Mouse (Mus musculus) embryonic facial prominence, embryonic 12.5 days (tissue): ENCODE measurements around the gene Gm9774. TPM values are rescaled to one million over a fixed set of nuclear protein-coding genes. Genes with fewer than 3 reads are reported as not detected.

Experiments used
- ATAC-seq: fragments of 200-750 bp; cut with Nextera tagmentation; 2 replicates; pipeline ENCODE4 v1.8.0; 2017; ENCODE audit not compliant: insufficient number of reproducible peaks, insufficient read depth, low FRiP score, low TSS enrichment
- H3K27ac ChIP-seq: fragments of 300-500 bp; sonication (generic); 2 replicates; pipeline ENCODE4 v1.5.1; 2016; ENCODE audit warnings: mild to moderate bottlenecking
- H3K27me3 ChIP-seq: fragments of 300-500 bp; sonication (generic); 2 replicates; pipeline ENCODE4 v1.6.1; 2016; ENCODE audit warnings: mild to moderate bottlenecking, moderate library complexity
- H3K36me3 ChIP-seq: fragments of 300-500 bp; sonication (generic); 2 replicates; pipeline ENCODE4 v1.6.1; 2016; ENCODE audit warnings: mild to moderate bottlenecking
- H3K4me1 ChIP-seq: fragments of 300-500 bp; sonication (generic); 2 replicates; pipeline ENCODE4 v1.6.1; 2016
- H3K4me2 ChIP-seq: fragments of 300-500 bp; sonication (generic); replicated peaks from 2 replicates; pipeline ENCODE4 v1.6.1; 2016; ENCODE audit warnings: mild to moderate bottlenecking, moderate library complexity
- H3K4me3 ChIP-seq: fragments of 300-500 bp; sonication (generic); 2 replicates; pipeline ENCODE4 v1.5.1; 2016; ENCODE audit warnings: mild to moderate bottlenecking
- H3K9ac ChIP-seq: fragments of 300-500 bp; sonication (generic); 2 replicates; pipeline ENCODE4 v1.6.1; 2016; ENCODE audit warnings: mild to moderate bottlenecking, moderate library complexity
- H3K9me3 ChIP-seq: fragments of 300-500 bp; sonication (generic); 2 replicates; pipeline ENCODE4 v1.6.1; 2016; ENCODE audit warnings: mild to moderate bottlenecking, moderate library complexity
- WGBS: fragments of 180-500 bp; shearing (Covaris S2); methylation state at CpG from one replicate; pipeline ENCODE4 v1.1.7; 2016; 5-methylcytosine and 5-hydroxymethylcytosine counted together
- polyA plus RNA-seq: library from polyadenylated mRNA; unstranded; fragments of >200 nt; fragmentation: Nextera tagmentation; extraction: Ambion mirVana; gene quantifications from 2 replicates; pipeline ENCODE4 v1.2.1, GENCODE M21; 2016

Gm9774 gene
- polyA plus RNA-seq: 5.9 and 7.5 TPM in 2 replicates

DNA sequence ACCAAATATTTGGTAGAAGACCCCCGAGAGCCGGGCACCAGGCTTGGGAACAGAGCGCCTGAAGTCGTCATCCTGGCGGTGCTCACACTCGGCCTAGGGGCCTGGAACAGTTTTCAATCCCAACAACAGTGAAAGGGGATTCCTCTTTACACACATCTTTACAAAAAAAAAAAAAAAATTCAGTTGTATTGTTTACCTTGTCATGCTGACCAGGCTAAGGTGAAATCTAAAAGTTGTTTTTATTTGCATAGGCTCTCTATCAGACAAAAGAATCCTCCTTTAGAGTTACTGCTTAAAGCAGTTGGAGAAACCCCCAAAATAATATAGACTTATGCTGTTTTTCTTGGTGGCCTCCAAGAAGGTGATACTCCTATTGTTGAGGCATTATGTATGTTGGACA lies at the start of gene Gm9774:
Gene Gm9774 (minus strand): TSS at position 101 of the 400 bp plus-strand sequence.
- no peaks in the 10 kb centered on the region for H3K27me3 ChIP-seq
- H3K36me3 ChIP-seq: no peaks in the 10 kb centered on the region
- H3K4me3 ChIP-seq: no peak within 1 kb of the TSS
- no peak within 1 kb of the TSS for H3K4me2 ChIP-seq
- no peak within 1 kb of the TSS for H3K9ac ChIP-seq
- WGBS: 93% methylated on average over 6 of the region's 6 CpGs
- H3K4me1 ChIP-seq: no peaks in the 10 kb centered on the region
- no peak within 1 kb of the TSS for H3K27ac ChIP-seq
- ATAC-seq: no peak
- no peaks in the 10 kb centered on the region for H3K9me3 ChIP-seq

GRCm38 (mm10) chr3:92470111-92470510 lies 40.9 kb upstream of the Gm9774 start:
- Histone ChIP-seq H3K27me3 (no peaks in the 10 kb centered on the region), H3K9me3 (no peaks in the 10 kb centered on the region), H3K4me2 (no peak overlapping the region), H3K4me1 (no peaks in the 10 kb centered on the region), H3K9ac (no peak overlapping the region), H3K27ac (no peak overlapping the region), H3K4me3 (no peak overlapping the region), H3K36me3 (no peaks in the 10 kb centered on the region)
- ATAC-seq: no peak
- 86% methylated on average over 2 of the region's 2 CpGs for WGBS

DNA sequence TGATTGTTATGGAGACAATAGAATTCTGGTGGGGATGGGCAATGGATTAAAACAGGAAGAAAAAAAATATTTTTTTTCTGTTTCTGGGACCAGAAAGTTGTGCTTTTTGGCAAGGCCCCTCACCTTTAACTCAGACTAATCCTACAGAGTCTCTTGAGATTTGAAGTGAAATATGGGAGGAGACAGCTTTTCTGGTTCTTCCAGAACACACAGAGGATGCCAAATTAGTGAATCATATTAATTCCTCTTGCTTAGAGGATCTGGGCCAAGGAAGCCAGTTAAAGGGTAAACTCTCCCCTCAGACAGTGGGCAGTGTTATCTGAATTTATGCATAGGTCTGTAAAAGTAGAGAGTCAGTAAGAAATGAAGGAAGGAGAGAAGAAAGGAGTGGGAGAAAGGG lies 38.2 kb upstream of the Gm9774 start:
- Histone ChIP-seq H3K4me1 (no peaks in the 10 kb centered on the region), H3K36me3 (no peaks in the 10 kb centered on the region), H3K9me3 (no peaks in the 10 kb centered on the region), H3K4me3 (no peak overlapping the region), H3K27ac (no peak overlapping the region), H3K27me3 (no peaks in the 10 kb centered on the region), H3K9ac (no peak overlapping the region), H3K4me2 (no peak overlapping the region)
- no peak for ATAC-seq

DNA sequence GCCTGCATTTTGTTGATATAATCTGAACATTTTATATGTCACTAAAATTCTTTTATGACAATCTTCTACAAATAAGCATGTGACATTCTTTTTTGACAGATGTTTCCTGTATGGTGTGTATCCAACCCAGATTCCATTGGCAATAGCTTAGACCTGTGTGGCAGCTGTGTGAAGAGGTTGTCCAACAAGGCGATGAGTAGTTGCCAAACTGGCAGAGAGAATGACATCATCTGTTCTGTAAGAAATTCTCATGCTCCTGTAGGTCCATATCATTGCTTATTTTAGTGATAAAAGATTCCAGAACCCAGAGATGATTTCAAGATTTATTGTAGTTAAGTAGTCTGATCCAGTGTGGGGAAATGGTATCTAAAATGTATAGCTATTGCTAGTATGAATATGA lies 37.4 kb upstream of the Gm9774 start:
- no peak overlapping the region for H3K4me3 ChIP-seq
- no peak for ATAC-seq
- H3K4me1 ChIP-seq: no peaks in the 10 kb centered on the region
- H3K36me3 ChIP-seq: no peaks in the 10 kb centered on the region
- 81% methylated on average over 1 of the region's 1 CpGs for WGBS
- H3K27me3 ChIP-seq: no peaks in the 10 kb centered on the region
- H3K4me2 ChIP-seq: no peak overlapping the region
- no peak overlapping the region for H3K27ac ChIP-seq
- no peaks in the 10 kb centered on the region for H3K9me3 ChIP-seq
- no peak overlapping the region for H3K9ac ChIP-seq

GRCm38 (mm10) chr3:92458620-92459019 lies 29.4 kb upstream of the Gm9774 start, which contains the start of gene Sprr3:
Gene Sprr3 (minus strand): TSS chr3:92458720.
- Histone ChIP-seq H3K4me1 (no peaks in the 10 kb centered on the region), H3K27me3 (no peaks in the 10 kb centered on the region), H3K4me2 (no peak within 1 kb of the TSS), H3K9ac (no peak within 1 kb of the TSS), H3K9me3 (no peaks in the 10 kb centered on the region), H3K36me3 (no peaks in the 10 kb centered on the region), H3K27ac (no peak within 1 kb of the TSS), H3K4me3 (no peak within 1 kb of the TSS)
- 64% methylated on average over 2 of the region's 2 CpGs for WGBS
- ATAC-seq: no peak

DNA sequence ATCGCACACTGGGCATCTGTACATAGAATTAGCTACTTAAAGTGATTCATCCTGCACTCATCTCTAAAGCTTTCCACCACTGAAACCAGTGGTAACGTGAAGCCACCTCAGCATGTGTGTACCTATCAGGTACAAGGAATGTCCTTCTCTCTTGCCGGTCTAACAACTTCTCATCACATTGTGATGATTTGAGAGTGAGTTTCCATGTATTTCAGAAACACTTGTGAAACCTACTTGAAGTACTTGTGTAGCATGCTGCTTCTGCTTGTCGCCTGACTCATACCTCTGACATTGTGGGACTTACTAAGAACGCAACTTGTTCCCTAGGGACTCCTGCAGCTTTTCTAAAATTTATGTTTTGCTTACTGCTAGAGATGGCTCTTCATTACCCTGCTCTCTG lies 25.9 kb upstream of the Gm9774 start:
- no peak overlapping the region for H3K27ac ChIP-seq
- H3K4me2 ChIP-seq: no peak overlapping the region
- H3K4me1 ChIP-seq: no peaks in the 10 kb centered on the region
- H3K4me3 ChIP-seq: no peak overlapping the region
- 83% methylated on average over 5 of the region's 5 CpGs for WGBS
- no peaks in the 10 kb centered on the region for H3K27me3 ChIP-seq
- no peaks in the 10 kb centered on the region for H3K9me3 ChIP-seq
- no peaks in the 10 kb centered on the region for H3K36me3 ChIP-seq
- H3K9ac ChIP-seq: no peak overlapping the region
- ATAC-seq: no peak

- no peak overlapping the region for H3K4me2 ChIP-seq
- H3K36me3 ChIP-seq: no peaks in the 10 kb centered on the region
- no peak for ATAC-seq
- no peak overlapping the region for H3K27ac ChIP-seq
- H3K9ac ChIP-seq: no peak overlapping the region
- H3K27me3 ChIP-seq: no peaks in the 10 kb centered on the region
- H3K4me3 ChIP-seq: no peak overlapping the region
- 85% methylated on average over 3 of the region's 3 CpGs for whole genome bisulfite sequencing
- H3K9me3 ChIP-seq: no peaks in the 10 kb centered on the region
- H3K4me1 ChIP-seq: no peaks in the 10 kb centered on the region
These were observed 11.0 kb upstream of the Gm9774 start for GRCm38 (mm10) chr3:92440177-92440576.

GRCm38 (mm10) chr3:92438689-92439088 lies 9.5 kb upstream of the Gm9774 start, which contains the start of gene Sprr1b:
Gene Sprr1b (minus strand): TSS chr3:92438789.
- Histone ChIP-seq H3K27me3 (no peaks in the 10 kb centered on the region), H3K9me3 (no peaks in the 10 kb centered on the region), H3K27ac (no peak within 1 kb of the TSS), H3K36me3 (no peaks in the 10 kb centered on the region), H3K4me1 (no peaks in the 10 kb centered on the region), H3K9ac (no peak within 1 kb of the TSS), H3K4me3 (no peak within 1 kb of the TSS), H3K4me2 (no peak within 1 kb of the TSS)
- WGBS: 88% methylated on average over 3 of the region's 3 CpGs
- no peak for ATAC-seq

DNA sequence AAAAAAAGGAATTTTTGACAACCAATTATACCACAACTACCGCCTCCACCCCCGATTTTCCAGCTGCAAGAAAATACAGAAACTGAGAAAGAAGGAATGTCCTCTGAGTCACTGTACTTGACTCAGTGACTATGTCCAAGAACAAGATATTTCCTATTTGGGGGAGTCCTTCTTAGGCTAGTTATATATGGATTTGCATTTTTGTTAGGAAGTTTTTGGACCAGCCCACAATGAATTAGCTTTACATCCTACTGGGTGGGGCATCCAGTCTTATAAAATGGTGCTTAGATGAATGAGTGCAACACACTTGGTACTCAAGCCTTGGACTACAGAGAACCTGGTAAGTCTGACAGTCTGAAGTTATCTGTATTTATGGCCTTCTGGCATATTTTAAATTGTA lies 3.1 kb upstream of the Gm9774 start, which contains the start of gene Sprr2k:
Gene Sprr2k (plus strand): TSS at position 301 of the 400 bp plus-strand sequence.
- ATAC-seq: no peak
- Histone ChIP-seq H3K4me1 (no peaks in the 10 kb centered on the region), H3K9me3 (no peaks in the 10 kb centered on the region), H3K36me3 (no peaks in the 10 kb centered on the region), H3K4me2 (no peak within 1 kb of the TSS), H3K27me3 (no peaks in the 10 kb centered on the region), H3K4me3 (no peak within 1 kb of the TSS), H3K27ac (no peak within 1 kb of the TSS), H3K9ac (no peak within 1 kb of the TSS)
- 77% methylated on average over 2 of the region's 2 CpGs for WGBS

DNA sequence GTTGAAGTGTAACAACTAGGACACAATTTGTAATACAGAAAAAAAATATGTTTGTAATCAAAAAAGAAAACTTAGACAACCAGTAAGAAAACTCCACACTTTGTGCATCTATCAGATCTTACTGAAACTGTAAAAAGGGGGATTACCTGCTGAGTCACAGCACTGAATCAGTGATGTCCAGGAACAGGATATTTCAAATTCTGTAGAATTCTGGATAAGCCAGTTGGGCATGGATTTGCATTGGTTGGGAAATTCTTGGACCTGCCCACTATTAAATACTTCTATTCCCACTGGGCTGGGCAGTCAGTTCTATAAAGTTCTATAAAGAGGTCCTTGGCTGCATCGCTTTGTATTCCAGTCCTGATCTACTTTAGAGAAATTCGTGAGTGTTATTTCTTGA lies 11.4 kb downstream of the Gm9774 start, which contains the start of gene Sprr2j-ps:
Gene Sprr2j-ps (plus strand): TSS at position 301 of the 400 bp plus-strand sequence.
- no peaks in the 10 kb centered on the region for H3K4me1 ChIP-seq
- no peak within 1 kb of the TSS for H3K9ac ChIP-seq
- no peaks in the 10 kb centered on the region; the same call in 1 of the 2 replicates for H3K27me3 ChIP-seq
- H3K4me3 ChIP-seq: no peak within 1 kb of the TSS
- no peak within 1 kb of the TSS for H3K27ac ChIP-seq
- H3K36me3 ChIP-seq: no peaks in the 10 kb centered on the region
- H3K4me2 ChIP-seq: no peak within 1 kb of the TSS
- ATAC-seq: no peak
- WGBS: 90% methylated on average over 2 of the region's 2 CpGs
- no peaks in the 10 kb centered on the region for H3K9me3 ChIP-seq

DNA sequence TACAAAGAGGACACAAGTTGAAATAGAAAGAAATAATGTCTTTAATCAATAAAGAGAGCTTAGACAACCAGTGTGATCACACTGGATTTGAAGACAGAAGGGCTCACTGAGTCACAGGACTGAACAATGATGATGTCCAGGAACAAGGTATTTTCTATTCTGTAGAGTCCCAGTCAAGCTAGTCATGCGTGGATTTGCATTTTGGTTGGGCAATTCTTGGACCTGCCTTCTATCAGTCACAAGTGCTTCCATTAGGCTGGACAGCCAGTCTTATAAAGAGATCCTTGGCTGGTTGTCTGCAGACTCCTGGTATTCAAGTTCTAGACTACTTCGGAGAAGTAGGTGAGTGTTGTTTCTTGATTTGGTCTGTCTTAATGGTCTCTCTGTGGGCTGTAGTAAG lies 21.5 kb downstream of the Gm9774 start, which contains the start of gene Sprr2i:
Gene Sprr2i (plus strand): TSS at position 301 of the 400 bp plus-strand sequence.
- no peak within 1 kb of the TSS for H3K9ac ChIP-seq
- no peaks in the 10 kb centered on the region for H3K4me1 ChIP-seq
- no peaks in the 10 kb centered on the region for H3K27me3 ChIP-seq
- H3K4me3 ChIP-seq: no peak within 1 kb of the TSS
- no peaks in the 10 kb centered on the region for H3K36me3 ChIP-seq
- no peak within 1 kb of the TSS for H3K27ac ChIP-seq
- ATAC-seq: no peak
- H3K4me2 ChIP-seq: no peak within 1 kb of the TSS
- WGBS: 93% methylated on average over 2 of the region's 2 CpGs
- no peaks in the 10 kb centered on the region for H3K9me3 ChIP-seq

DNA sequence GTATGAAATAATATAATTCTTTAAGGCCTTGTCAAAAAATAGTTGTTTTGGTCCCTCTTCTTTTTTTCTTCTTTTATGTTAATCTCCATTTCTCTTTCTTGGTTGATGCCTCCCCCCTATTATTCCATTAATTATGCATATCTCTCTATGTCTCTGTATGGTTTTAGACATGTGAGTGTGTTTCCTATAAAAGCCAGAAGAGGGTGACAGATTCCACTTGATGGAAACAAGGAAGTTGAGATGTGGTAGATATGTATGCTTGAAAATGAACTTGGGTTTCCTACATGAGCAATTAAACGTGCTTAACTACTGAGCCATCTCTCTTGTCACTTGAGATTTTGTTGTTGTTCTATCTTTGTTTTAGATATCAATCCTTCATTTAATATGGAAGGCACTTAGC lies 34.9 kb downstream of the Gm9774 start:
- ATAC-seq: no peak
- no peak overlapping the region for H3K4me2 ChIP-seq
- H3K4me3 ChIP-seq: no peak overlapping the region
- no peak overlapping the region for H3K9ac ChIP-seq
- no peaks in the 10 kb centered on the region for H3K4me1 ChIP-seq
- no peaks in the 10 kb centered on the region for H3K9me3 ChIP-seq
- H3K36me3 ChIP-seq: no peaks in the 10 kb centered on the region
- no peak overlapping the region for H3K27ac ChIP-seq
- 60% methylated on average over 1 of the region's 1 CpGs for WGBS
- no peaks in the 10 kb centered on the region for H3K27me3 ChIP-seq

DNA sequence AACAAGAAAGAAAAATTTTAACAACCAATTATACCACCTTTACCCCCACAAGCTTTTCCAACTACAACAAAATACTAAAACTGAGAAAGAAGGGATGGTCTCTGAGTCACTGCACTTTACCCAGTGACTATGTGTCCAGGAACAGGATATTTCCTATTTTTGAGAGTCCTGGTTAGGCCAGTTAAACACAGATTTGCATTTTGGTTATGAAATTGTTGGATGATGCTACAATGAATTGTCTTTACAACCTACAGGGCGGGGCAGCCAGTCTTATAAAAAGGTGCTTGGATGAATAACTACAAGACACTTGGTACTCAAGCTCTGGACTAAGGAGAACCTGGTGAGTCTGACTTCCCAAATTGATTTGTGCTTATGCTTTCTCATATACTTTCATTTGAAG lies 43.8 kb downstream of the Gm9774 start, which contains the start of gene Sprr2h:
Gene Sprr2h (plus strand): TSS at position 301 of the 400 bp plus-strand sequence.
- Histone ChIP-seq H3K4me1 (no peaks in the 10 kb centered on the region), H3K27ac (no peak within 1 kb of the TSS), H3K9ac (no peak within 1 kb of the TSS), H3K4me2 (no peak within 1 kb of the TSS), H3K4me3 (no peak within 1 kb of the TSS), H3K9me3 (no peaks in the 10 kb centered on the region), H3K36me3 (no peaks in the 10 kb centered on the region), H3K27me3 (no peaks in the 10 kb centered on the region)
- 83% methylated on average over 1 of the region's 1 CpGs for WGBS
- no peak for ATAC-seq
